Mouse (Mus musculus) cerebellum, adult 2 months (tissue): Measurements from ENCODE around the gene Rab23. TPM values are rescaled to one million over a fixed set of nuclear protein-coding genes. Genes with fewer than 3 reads are reported as not detected.
A peak's percentile ranks its signal among the peaks of the same experiment; 100 is the strongest.

ENCODE experiments used
- DNase-seq, 2 experiments: peaks; one replicate each; pipeline ENCODE4 v3.0.0; 2021
- H3K27ac ChIP-seq: fragments of 200-500 bp; 2 replicates; pipeline ENCODE4 v1.5.1; 2012; ENCODE audit warnings: low read length, control low read depth, inconsistent platforms; ENCODE audit not compliant: insufficient read depth
- H3K27me3 ChIP-seq: fragments of 200-500 bp; 2 replicates; pipeline ENCODE4 v1.6.1; 2012; ENCODE audit warnings: inconsistent platforms, mild to moderate bottlenecking, low read length, moderate library complexity; ENCODE audit not compliant: control insufficient read depth, insufficient read depth
- H3K4me1 ChIP-seq: fragments of 200-500 bp; 2 replicates; pipeline ENCODE4 v1.6.1; 2011; ENCODE audit warnings: low read length; ENCODE audit not compliant: control insufficient read depth, insufficient read depth
- H3K4me3 ChIP-seq: fragments of 200-500 bp; replicated peaks from 2 replicates; pipeline ENCODE3; 2011; ENCODE audit warnings: mild to moderate bottlenecking, low read depth, low read length, control low read depth; ENCODE audit not compliant: insufficient read depth
- CTCF ChIP-seq: fragments of 200-500 bp; IDR thresholded peaks from 2 replicates; pipeline ENCODE4 v1.5.1; 2011; ENCODE audit warnings: low read depth, mild to moderate bottlenecking, control low read depth, low read length, moderate library complexity, borderline replicate concordance; ENCODE audit not compliant: insufficient read depth
- POLR2A ChIP-seq: fragments of 200-500 bp; IDR thresholded peaks from 2 replicates; pipeline ENCODE4 v1.6.1; 2011; ENCODE audit warnings: low read length, control low read depth, borderline replicate concordance; ENCODE audit not compliant: insufficient read depth
- WGBS: fragments of 180-500 bp; shearing (Covaris S2); methylation state at CpG from one replicate; pipeline ENCODE4 v1.1.7; 2018; 5-methylcytosine and 5-hydroxymethylcytosine counted together
- polyA plus RNA-seq: library from polyadenylated mRNA; depleted of rRNA; stranded (reverse); fragments of >200 nt; gene quantifications from 2 replicates; pipeline ENCODE4 v1.2.3, GENCODE M21; 2012

Rab23 gene
- polyA plus RNA-seq, 1 experiment = 25.1 TPM

DNA sequence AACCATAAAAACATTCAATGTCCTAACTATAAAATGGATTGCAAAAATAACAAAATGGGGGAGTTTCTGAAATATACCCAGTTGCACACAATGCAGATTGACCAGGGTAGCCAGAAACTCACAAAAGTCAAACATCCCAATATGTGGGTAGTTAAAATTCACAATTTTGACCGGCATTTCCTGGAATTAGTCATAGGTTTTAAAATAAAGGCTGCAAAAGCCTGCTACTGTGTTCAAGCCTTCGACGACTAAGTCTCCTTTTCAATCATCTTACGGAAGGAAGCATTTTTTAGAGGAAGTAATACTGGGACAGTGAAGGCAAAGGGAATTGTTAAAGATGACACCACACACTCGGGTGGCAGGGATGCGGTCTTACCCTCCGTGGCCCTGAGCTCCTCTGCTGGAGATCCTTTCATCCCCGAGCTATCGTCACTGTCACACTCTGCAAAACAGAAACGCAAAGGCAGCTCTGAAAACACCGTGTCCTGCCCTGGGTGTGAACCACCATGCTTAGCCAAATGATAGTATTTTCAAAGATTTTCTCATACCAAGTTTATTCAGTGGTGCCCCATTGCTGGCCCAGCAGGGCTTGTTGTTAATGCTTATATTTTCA is 45.9 kb downstream of the Rab23 start:
- Histone ChIP-seq H3K27me3 (no peaks in the 10 kb centered on the region), H3K4me1 (no peaks in the 10 kb centered on the region), H3K27ac (no peak overlapping the region), H3K4me3 (no peak overlapping the region)
- WGBS = 87% methylated on average over 11 of the region's 11 CpGs
- DNase-seq = no peak
- TF ChIP-seq POLR2A = no peak
- no peak for TF ChIP-seq CTCF

- H3K4me1 ChIP-seq = no peaks in the 10 kb centered on the region
- TF ChIP-seq POLR2A (no peak), CTCF (no peak)
- WGBS = 84% methylated on average over 16 of the region's 16 CpGs
- no peaks in the 10 kb centered on the region for H3K27me3 ChIP-seq
- no peak overlapping the region for H3K27ac ChIP-seq
- no peak for DNase-seq
- H3K4me3 ChIP-seq = no peak overlapping the region
These were observed 47.1 kb downstream of the Rab23 start for GRCm38 (mm10) chr1:33766520-33767508.

- DNase-seq = no peak
- Histone ChIP-seq H3K27ac (no peak overlapping the region), H3K4me3 (no peak overlapping the region), H3K4me1 (no peaks in the 10 kb centered on the region), H3K27me3 (no peaks in the 10 kb centered on the region)
- no peak for TF ChIP-seq CTCF
- no peak for TF ChIP-seq POLR2A
- 47% methylated on average over 1 of the region's 1 CpGs for WGBS
These were observed 48.6 kb downstream of the Rab23 start for GRCm38 (mm10) chr1:33768091-33768787.

- Histone ChIP-seq H3K27ac (no peak overlapping the region), H3K4me1 (no peaks in the 10 kb centered on the region), H3K27me3 (no peaks in the 10 kb centered on the region), H3K4me3 (no peak overlapping the region)
- TF ChIP-seq CTCF = no peak
- no peak for TF ChIP-seq POLR2A
- DNase-seq = no peak
These were observed 49.1 kb downstream of the Rab23 start for GRCm38 (mm10) chr1:33768827-33769226.

DNA sequence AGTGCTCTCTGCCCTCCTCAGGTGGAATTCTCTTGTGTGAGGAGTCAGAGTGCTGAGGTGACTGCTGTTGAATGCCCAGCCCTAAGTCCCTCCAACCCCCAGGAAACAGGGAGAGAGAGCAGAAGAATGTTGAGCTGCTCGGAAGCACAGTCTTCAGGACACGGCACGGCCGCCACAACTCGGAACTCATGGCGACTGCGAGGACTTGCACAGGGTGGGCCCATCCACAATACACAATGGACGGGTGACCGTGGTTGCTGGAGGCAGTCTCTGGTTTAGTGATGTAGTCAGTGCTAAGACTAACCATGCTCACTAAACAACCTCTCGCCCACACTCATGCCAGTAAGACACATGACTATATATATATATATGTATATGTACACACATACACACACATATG is 51.9 kb downstream of the Rab23 start:
- Histone ChIP-seq H3K27ac (no peak overlapping the region), H3K4me3 (no peak overlapping the region), H3K27me3 (no peaks in the 10 kb centered on the region), H3K4me1 (peaks cover 5% of the 10 kb centered on the region)
- no peak for DNase-seq
- WGBS = 88% methylated on average over 10 of the region's 10 CpGs
- TF ChIP-seq POLR2A (no peak), CTCF (no peak)

DNA sequence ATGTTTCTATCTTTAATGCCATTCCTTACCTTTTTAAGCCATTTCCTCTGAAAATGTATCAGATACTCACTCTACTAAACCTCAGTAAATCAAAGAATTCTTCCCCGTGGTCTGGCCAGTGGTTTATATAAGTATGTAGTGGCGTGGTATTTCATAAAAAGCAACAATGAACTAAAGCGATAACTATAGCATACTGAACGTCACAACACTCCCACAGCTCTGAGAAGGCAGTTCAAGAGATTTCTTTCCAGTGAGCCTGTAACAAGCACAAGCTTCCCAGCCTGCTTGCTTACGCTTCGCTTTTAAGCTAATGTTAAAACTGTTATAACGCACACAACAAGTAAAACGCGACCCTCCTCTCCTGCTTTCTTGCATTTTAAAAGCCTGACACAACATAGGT is 52.4 kb downstream of the Rab23 start:
- no peak for DNase-seq

GRCm38 (mm10) chr1:33776175-33776611 is 56.5 kb downstream of the Rab23 start:
- no peak overlapping the region for H3K27ac ChIP-seq
- TF ChIP-seq CTCF = no peak
- no peak for TF ChIP-seq POLR2A
- peaks cover 7% of the 10 kb centered on the region for H3K4me1 ChIP-seq
- H3K4me3 ChIP-seq = no peak overlapping the region
- H3K27me3 ChIP-seq = no peaks in the 10 kb centered on the region
- 7% methylated on average over 14 of the region's 14 CpGs for WGBS
- DNase-seq = peak; percentile 36 to 38

More for the DNA sequence above, 52.4 kb downstream of the Rab23 start:
- no peak for TF ChIP-seq CTCF
- no peak for TF ChIP-seq POLR2A
- peaks cover 7% of the 10 kb centered on the region for H3K4me1 ChIP-seq
- no peak overlapping the region for H3K4me3 ChIP-seq
- 96% methylated on average over 9 of the region's 9 CpGs for WGBS
- no peak overlapping the region for H3K27ac ChIP-seq
- no peaks in the 10 kb centered on the region for H3K27me3 ChIP-seq

- Histone ChIP-seq H3K4me3 (no peak overlapping the region), H3K4me1 (peaks cover 2% of the 10 kb centered on the region; the same call in 1 of the 2 replicates), H3K27ac (no peak overlapping the region), H3K27me3 (no peaks in the 10 kb centered on the region)
- TF ChIP-seq POLR2A (no peak), CTCF (no peak)
- no peak for DNase-seq
- 93% methylated on average over 5 of the region's 5 CpGs for WGBS
These were observed 64.9 kb downstream of the Rab23 start for GRCm38 (mm10) chr1:33784561-33784960.
